Mouse (Mus musculus) embryonic facial prominence, embryonic 10.5 days (tissue): ENCODE results near the gene Dnajb12. TPM values are rescaled to one million over a fixed set of nuclear protein-coding genes. Genes with fewer than 3 reads are reported as not detected.

Experiments
- DNase-seq: peaks from one replicate; pipeline ENCODE4 v3.0.0-alpha.2; 2017; ENCODE audit warnings: low spot score
- H3K27ac ChIP-seq: fragments of 300-500 bp; sonication (generic); replicated peaks from 2 replicates; pipeline ENCODE4 v1.5.1; 2016; ENCODE audit warnings: mild to moderate bottlenecking
- H3K27me3 ChIP-seq: fragments of 300-500 bp; sonication (generic); replicated peaks from 2 replicates; pipeline ENCODE4 v1.6.1; 2016; ENCODE audit warnings: low read depth, mild to moderate bottlenecking; ENCODE audit not compliant: poor library complexity, severe bottlenecking
- H3K36me3 ChIP-seq: fragments of 300-500 bp; sonication (generic); replicated peaks from 2 replicates; pipeline ENCODE4 v1.6.1; 2016; ENCODE audit warnings: mild to moderate bottlenecking, moderate library complexity
- H3K4me1 ChIP-seq: fragments of 300-500 bp; sonication (generic); 2 replicates; pipeline ENCODE4 v1.6.1; 2016
- H3K4me3 ChIP-seq: fragments of 300-500 bp; sonication (generic); 2 replicates; pipeline ENCODE4 v1.5.1; 2016; ENCODE audit warnings: mild to moderate bottlenecking, moderate library complexity
- H3K9me3 ChIP-seq: fragments of 300-500 bp; sonication (generic); 2 replicates; pipeline ENCODE4 v1.6.1; 2016; ENCODE audit warnings: mild to moderate bottlenecking
- WGBS: fragments of 180-500 bp; shearing (Covaris S2); methylation state at CpG from one replicate; pipeline ENCODE4 v1.1.7; 2016; 5-methylcytosine and 5-hydroxymethylcytosine counted together
- polyA plus RNA-seq: library from polyadenylated mRNA; unstranded; fragments of >200 nt; fragmentation: Nextera tagmentation; extraction: Ambion mirVana; gene quantifications from 2 replicates; pipeline ENCODE4 v1.2.1, GENCODE M21; 2016

Dnajb12 gene
- polyA plus RNA-seq, 1 experiment from 2014 or later: 27.0 TPM

DNA sequence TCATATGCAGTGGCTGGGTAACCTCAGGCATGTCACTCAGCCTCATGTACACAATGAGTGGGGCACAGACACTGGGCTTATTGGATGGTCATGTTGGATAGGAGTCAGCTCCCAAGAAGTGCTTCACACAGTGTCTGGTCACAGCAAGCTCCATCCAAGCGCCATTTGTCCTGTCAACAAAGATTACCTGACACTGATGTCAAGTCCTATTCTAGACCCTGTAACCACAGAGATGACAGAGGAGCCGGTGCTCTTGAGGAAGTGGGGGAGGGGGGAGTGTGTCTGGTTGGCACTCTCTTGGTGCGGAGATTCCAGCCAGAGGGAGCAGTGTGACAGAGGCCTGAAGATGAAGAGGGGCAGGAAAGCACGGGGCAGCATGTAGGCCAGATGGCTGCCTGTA is 21.6 kb downstream of the Dnajb12 start:
- 49% methylated on average over 4 of the region's 4 CpGs for WGBS
- H3K4me1 ChIP-seq: peaks cover 77% of the 10 kb centered on the region

DNA sequence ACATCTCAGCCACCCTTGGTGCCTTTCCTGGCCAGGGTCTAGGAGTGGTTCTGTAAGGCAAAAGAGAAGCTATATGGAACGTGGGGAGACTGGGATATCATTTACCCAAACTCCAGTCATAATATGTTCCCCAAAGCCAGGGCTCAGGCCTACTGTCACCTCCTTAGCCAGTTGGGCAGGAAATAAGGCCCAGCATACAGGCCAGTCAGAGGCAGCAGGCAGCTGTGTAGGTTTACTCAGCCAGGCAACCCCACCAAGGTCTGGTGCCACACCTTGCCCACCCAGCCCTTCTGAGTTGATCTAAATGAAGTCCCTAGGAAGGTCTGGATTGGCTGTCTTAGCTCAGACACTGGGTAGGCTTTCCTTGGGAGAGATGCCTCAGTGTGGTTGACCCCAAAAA is 22.1 kb downstream of the Dnajb12 start:
- no peak overlapping the region for H3K4me3 ChIP-seq
- no peaks in the 10 kb centered on the region for H3K27me3 ChIP-seq
- H3K4me1 ChIP-seq: peaks cover 72% of the 10 kb centered on the region
- peaks cover 21% of the 10 kb centered on the region for H3K36me3 ChIP-seq
- H3K9me3 ChIP-seq: no peaks in the 10 kb centered on the region
- H3K27ac ChIP-seq: peak overlapping the region; percentile 94
- DNase-seq: no peak
- WGBS: 88% methylated on average over 1 of the region's 1 CpGs

More for the DNA sequence above, 21.6 kb downstream of the Dnajb12 start:
- Histone ChIP-seq H3K27me3 (no peaks in the 10 kb centered on the region), H3K4me3 (no peak overlapping the region), H3K9me3 (no peaks in the 10 kb centered on the region), H3K36me3 (peaks cover 26% of the 10 kb centered on the region), H3K27ac (peak overlapping the region; percentile 94)
- no peak for DNase-seq

DNA sequence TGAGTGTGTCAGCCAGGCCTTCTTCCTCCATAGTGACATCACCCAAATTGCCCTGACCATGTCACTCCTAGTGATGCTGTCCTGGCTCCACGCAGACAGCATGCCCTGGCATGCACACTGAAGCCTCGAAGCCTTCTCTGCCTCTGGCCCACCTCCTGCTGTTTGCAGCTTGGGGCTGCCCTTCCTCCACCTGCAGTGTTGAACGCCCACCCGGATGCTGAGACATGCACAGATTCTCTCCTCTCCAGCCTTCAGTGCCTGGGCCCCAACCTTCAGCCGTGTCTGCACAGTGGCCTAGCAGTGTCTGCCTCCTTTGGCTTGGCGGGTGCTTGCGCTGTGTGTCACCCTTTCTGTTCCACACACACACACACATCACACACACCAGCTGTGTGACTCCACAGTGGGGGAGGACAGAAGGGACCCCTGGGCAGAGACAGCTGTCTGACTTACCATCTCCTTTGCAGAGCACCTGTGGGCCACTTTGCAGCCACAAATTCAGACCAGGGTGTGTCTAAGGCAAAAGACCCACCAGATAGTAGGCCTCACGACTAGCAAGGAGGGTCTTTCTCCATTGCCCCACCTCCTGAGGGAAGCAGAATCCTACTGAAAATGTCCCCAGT is 22.7 kb downstream of the Dnajb12 start:
- Histone ChIP-seq H3K36me3 (peaks cover 15% of the 10 kb centered on the region), H3K9me3 (no peaks in the 10 kb centered on the region), H3K4me1 (peaks cover 67% of the 10 kb centered on the region), H3K27ac (peak overlapping the region; percentile 94), H3K27me3 (no peaks in the 10 kb centered on the region), H3K4me3 (no peak overlapping the region)
- 69% methylated on average over 8 of the region's 8 CpGs for WGBS
- DNase-seq: peak; percentile 22

DNA sequence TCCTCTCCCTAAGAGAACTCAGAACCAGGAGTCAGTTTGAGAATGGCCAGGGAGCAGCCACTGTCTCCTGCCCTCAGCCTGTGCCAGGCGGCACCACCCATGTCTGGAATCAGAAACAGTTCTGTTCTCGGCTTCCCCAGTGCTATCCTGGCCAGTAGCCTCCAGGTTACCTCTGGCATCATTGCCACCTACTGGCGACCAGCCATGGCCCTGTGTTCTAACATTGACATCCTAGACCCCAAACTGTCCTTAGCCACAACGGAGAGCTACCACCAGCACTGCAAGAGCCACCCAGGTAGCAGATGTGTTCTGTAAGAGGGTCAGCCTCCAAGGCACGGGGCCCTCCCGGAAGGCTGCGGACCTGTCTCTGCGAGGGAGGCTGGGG is 23.2 kb downstream of the Dnajb12 start:
- H3K36me3 ChIP-seq: peaks cover 10% of the 10 kb centered on the region
- no peaks in the 10 kb centered on the region for H3K27me3 ChIP-seq
- H3K4me1 ChIP-seq: peaks cover 67% of the 10 kb centered on the region
- no peaks in the 10 kb centered on the region for H3K9me3 ChIP-seq
- peak overlapping the region; percentile 94 for H3K27ac ChIP-seq
- WGBS: 68% methylated on average over 8 of the region's 8 CpGs
- DNase-seq: no peak
- no peak overlapping the region for H3K4me3 ChIP-seq

DNA sequence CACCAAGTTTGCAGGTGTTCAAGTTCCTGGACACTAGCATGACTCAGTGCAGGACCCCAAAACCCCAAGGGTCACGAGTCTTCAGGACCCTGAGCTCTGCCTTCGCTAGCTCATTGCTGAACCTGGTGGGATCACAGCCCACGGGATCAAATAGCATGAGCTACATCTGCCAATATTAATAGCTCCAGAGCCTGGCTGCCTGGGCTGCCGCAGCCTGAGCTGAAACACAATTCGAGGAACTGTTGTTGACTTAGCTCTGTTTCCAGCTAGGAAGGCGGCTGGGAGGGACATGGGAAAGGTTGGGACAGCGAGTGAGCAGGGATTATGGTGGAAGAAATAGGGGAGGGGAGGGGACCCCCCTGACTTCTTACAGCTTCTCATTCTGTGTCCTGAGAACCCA is 23.8 kb downstream of the Dnajb12 start:
- H3K4me1 ChIP-seq: peaks cover 68% of the 10 kb centered on the region

DNA sequence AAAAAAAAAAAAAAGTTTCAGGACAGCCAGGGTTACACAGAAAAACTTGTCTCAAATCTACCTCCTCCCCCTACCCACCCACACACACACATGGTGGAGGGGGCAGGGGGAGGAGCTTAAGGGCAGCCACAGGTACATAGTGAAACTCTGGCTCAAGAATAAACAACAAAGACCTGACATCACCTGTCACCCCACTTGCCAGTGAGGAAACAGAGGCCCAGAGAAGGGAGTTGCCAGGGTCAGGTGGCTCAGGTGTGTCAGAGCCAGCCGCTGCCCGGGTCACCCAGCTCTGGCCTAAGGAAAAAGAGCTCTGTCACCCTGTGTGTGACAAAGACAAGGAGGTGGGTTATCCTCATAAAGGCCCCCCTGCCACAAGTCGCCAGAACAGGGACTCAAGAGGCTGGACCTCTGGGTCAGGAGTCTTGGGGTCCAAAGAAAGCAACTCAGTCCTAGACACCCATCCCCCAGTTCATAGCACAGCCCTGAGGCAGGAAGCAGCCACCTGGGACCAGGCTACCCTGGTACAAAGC is 27.8 kb downstream of the Dnajb12 start:
- Histone ChIP-seq H3K9me3 (no peaks in the 10 kb centered on the region), H3K36me3 (no peaks in the 10 kb centered on the region), H3K27ac (peak overlapping the region; percentile 76), H3K27me3 (peaks cover 16% of the 10 kb centered on the region; the same call in 1 of the 2 replicates), H3K4me3 (no peak overlapping the region), H3K4me1 (peaks cover 65% of the 10 kb centered on the region)
- no peak for DNase-seq
- WGBS: 55% methylated on average over 3 of the region's 3 CpGs

More for the DNA sequence above, 23.8 kb downstream of the Dnajb12 start:
- 56% methylated on average over 7 of the region's 7 CpGs for WGBS
- no peaks in the 10 kb centered on the region for H3K9me3 ChIP-seq
- peaks cover 6% of the 10 kb centered on the region for H3K36me3 ChIP-seq
- H3K4me3 ChIP-seq: no peak overlapping the region
- no peak for DNase-seq
- no peaks in the 10 kb centered on the region for H3K27me3 ChIP-seq
- peak overlapping the region; percentile 69 for H3K27ac ChIP-seq

DNA sequence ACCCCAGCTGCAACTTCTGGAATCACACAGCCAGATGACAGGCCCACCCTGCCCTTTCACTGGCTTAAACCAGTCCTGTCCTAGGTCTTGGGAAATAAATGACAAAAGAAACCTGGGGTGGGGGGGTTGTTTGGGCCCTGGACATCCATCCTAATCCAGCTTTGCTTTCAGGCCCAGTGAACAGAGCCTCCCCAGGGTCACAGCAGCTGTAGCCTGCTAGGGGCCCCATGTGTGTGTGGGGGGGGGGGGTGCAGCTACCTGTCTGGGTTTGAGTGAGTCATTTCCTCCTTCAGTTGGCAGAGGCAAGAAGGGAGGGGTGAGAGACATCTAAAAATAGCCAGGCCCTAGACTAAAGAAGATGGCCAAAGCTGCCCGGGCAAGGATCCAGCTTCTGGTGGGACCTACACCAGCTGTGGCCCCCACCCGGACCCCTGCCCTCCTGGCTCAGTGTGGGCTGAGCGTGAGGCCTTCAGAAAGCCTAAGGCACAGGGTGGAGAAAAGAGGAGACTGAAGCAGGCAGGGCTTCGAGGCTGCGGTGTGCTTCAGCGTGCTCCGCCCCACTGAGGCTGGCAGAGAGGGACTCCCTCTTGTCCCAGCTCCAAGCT is 28.4 kb downstream of the Dnajb12 start:
- WGBS: 45% methylated on average over 7 of the region's 7 CpGs
- Histone ChIP-seq H3K27ac (peak overlapping the region; percentile 76), H3K4me1 (peaks cover 65% of the 10 kb centered on the region), H3K4me3 (no peak overlapping the region), H3K36me3 (no peaks in the 10 kb centered on the region), H3K27me3 (peaks cover 16% of the 10 kb centered on the region; the same call in 1 of the 2 replicates), H3K9me3 (no peaks in the 10 kb centered on the region)
- DNase-seq: no peak

DNA sequence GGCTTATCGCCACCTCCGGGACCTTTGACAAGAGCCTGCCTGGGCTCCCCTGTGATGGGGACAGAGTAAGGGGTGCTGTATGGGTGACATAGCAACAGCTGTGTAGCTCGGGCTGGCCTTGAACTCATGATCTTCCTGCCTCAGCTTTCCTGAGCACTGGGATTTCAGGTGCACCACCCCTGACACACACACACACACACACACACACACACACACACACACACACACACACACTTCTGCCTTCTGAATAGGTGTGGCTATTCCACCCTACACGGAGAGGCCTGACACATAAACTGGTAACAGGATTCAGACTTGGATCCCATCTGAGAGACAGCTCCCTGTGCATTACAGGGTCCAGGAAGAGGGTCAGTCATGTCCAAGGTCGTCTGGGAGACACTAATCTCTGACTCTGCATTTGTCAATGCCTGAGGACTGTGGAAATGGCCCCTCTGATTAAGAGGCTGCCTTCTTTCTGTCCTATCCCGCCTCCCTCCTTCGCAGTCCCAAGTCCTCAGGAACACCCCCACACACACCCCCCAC is 29.5 kb downstream of the Dnajb12 start:
- no peaks in the 10 kb centered on the region for H3K9me3 ChIP-seq
- peak overlapping the region; percentile 38 for H3K4me3 ChIP-seq
- H3K4me1 ChIP-seq: peaks cover 57% of the 10 kb centered on the region
- 54% methylated on average over 7 of the region's 7 CpGs for WGBS
- DNase-seq: no peak
- peak overlapping the region; percentile 71 for H3K27ac ChIP-seq
- peaks cover 16% of the 10 kb centered on the region; the same call in 1 of the 2 replicates for H3K27me3 ChIP-seq
- no peaks in the 10 kb centered on the region for H3K36me3 ChIP-seq

DNA sequence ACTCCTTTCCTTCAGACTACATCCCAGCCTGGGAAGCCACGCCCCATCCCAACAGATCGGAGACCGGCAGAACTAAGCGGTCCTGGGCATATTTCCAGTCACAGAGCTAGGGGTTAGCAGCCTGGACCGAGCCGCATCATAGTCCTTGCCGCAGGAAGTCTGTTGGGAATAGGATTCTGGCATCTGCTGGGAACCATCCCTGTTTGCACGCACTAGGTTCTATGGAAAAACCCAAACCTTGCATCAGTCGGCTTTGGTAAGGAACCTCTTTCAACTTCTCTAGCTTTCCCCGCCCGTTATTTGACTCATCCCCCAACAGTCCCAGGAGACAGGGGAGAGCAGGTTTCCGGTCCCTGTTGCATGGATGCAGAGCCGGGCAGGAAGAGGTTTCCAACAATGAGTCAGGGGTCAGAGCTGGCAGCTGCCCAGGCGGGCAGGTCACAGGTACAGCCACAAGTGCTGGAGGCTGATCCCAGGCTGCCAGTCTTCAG is 30.0 kb downstream of the Dnajb12 start:
- peaks cover 57% of the 10 kb centered on the region for H3K4me1 ChIP-seq
- peak overlapping the region; percentile 71 for H3K27ac ChIP-seq
- WGBS: 8% methylated on average over 14 of the region's 14 CpGs
- H3K9me3 ChIP-seq: no peaks in the 10 kb centered on the region
- peak; percentile 58 for DNase-seq
- peaks cover 16% of the 10 kb centered on the region; the same call in 1 of the 2 replicates for H3K27me3 ChIP-seq
- no peaks in the 10 kb centered on the region for H3K36me3 ChIP-seq
- H3K4me3 ChIP-seq: peak overlapping the region; percentile 38

DNA sequence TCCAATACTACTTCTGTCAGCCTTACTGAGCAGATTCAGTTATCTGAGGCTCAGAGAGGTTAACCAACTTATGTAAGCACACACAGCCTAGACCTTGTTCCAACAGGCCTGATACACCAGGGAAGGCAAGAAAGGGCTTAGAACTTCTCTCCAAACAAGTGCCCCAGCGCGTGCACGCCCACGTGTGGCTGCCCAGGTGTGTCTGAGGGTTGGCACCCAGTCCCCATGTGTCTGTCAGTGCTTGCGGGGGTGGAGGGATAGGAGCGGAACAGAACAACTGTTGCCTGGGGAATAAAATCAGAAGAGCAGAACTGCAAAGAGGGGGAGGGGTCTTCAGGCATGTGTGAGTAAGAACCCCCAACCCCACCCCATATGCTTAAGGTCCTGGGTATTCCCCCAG is 31.7 kb downstream of the Dnajb12 start:
- peak overlapping the region; percentile 87 for H3K27ac ChIP-seq
- 22% methylated on average over 6 of the region's 6 CpGs for WGBS
- no peaks in the 10 kb centered on the region for H3K9me3 ChIP-seq
- peaks cover 68% of the 10 kb centered on the region for H3K4me1 ChIP-seq
- H3K36me3 ChIP-seq: no peaks in the 10 kb centered on the region
- H3K4me3 ChIP-seq: peak overlapping the region; percentile 43
- DNase-seq: no peak
- H3K27me3 ChIP-seq: peaks cover 16% of the 10 kb centered on the region; the same call in 1 of the 2 replicates

DNA sequence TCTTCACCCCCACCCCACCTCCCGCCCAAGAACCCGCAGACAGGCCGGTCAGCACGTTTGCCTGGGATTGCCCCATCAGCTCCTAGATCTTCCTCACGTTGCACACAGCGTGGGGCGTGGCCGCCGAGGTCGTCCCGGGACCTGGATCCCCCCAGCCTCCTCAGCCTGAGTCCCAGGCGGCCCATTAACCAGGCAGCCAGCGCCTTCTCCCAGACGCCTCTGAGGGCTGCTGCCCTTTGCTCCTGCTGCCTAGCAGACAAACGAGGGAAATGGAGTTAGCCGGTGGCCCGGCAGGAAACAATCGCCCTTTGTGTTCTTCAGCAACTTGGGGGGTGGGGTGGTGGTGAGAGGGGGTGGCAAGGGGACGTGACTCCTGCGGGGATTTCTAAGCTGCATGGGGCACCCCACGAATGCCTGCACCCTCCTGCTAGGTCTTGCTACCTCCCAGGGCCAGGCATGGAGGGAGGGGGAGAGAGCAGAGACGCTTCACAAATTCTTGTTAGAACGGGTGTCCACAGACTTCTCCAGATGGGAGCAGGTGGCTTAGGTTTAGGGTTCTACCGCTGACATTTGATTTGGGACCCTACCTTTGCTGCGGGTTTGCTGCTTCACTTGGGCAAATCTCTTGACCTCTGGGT is 32.3 kb downstream of the Dnajb12 start:
- no peaks in the 10 kb centered on the region for H3K36me3 ChIP-seq
- peak overlapping the region; percentile 87 for H3K27ac ChIP-seq
- peak; percentile 74 for DNase-seq
- H3K27me3 ChIP-seq: peaks cover 16% of the 10 kb centered on the region; the same call in 1 of the 2 replicates
- WGBS: 2% methylated on average over 25 of the region's 25 CpGs
- H3K4me3 ChIP-seq: peak overlapping the region; percentile 43
- no peaks in the 10 kb centered on the region for H3K9me3 ChIP-seq
- H3K4me1 ChIP-seq: peaks cover 73% of the 10 kb centered on the region

DNA sequence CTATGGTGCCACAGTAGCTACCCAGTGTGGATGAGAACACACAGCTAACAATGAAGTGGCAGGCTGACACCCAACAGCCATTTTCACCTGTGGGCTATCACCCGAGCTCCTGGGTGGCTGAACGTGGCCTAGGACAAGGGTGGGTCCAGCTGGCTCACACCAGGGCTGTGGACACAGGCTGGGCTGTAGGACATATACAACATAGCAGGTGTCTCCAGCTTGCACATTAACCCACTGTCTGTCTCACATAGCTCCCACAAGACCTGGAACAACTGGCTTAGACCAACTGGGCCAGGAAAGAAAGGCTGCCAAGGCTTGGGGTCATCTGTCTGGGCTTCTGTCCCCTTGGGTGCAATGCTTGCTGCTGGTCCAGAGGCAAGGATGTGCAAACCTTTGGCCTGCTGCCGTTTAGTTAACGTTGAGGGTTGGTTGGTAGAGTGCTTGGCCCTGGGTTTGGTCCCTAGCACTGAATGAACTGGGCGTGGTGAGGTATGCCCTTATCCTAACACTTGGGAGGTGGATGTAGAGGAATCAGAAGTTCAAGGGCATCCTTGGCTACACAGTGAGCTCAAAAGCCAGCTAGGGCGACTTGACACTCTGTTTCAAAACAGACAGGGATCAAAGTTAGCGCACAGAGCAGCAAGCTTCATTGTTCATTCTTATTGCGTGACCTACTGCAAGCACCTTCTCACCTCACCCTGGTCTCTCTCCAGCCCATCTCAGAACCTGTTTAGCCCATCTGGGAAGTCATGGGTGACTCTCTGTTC is 36.0 kb downstream of the Dnajb12 start:
- H3K4me3 ChIP-seq: no peak overlapping the region
- no peak for DNase-seq
- no peaks in the 10 kb centered on the region for H3K9me3 ChIP-seq
- peak overlapping the region; percentile 88; the same call in 1 of the 2 replicates for H3K27ac ChIP-seq
- peaks cover 2% of the 10 kb centered on the region; the same call in 1 of the 2 replicates for H3K27me3 ChIP-seq
- WGBS: 90% methylated on average over 8 of the region's 8 CpGs
- H3K4me1 ChIP-seq: peaks cover 63% of the 10 kb centered on the region
- H3K36me3 ChIP-seq: no peaks in the 10 kb centered on the region
